Mouse (Mus musculus) E14TG2a.4 (cell line): Measurements from ENCODE around the gene Gm28048.

Experiments used
- CTCF ChIP-seq: conservative IDR thresholded peaks from 2 replicates; pipeline ENCODE4 v1.5.1; 2014; ENCODE audit warnings: low read length
- NANOG ChIP-seq: IDR thresholded peaks from 2 replicates; pipeline ENCODE4 v1.6.1; 2014; ENCODE audit warnings: borderline replicate concordance, low read length, mixed read lengths
- POU5F1 ChIP-seq: IDR thresholded peaks from 2 replicates; pipeline ENCODE4 v1.6.1; 2014; ENCODE audit warnings: low read length, borderline replicate concordance

DNA sequence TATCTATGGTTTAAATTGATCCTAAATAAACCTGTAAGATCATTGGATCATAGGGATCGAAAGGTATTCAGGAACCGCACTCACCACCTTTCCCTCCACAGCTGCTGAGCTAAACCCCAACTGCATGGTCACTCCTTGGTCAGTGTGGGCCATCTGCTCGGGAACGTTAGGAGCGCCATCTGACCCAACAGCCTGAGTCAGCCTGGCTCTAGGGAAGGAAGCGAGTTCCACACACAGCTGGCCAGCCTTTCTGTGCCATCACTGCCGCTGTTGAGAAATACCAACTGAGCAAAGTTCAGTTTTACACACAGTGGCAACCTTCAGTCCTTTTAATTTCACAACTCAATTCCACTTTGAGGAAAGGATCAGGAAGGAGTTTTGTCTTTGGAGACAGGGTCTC is 90.0 kb downstream of the Gm28048 start:
- TF ChIP-seq CTCF, result no peak
- no peak for TF ChIP-seq NANOG
- TF ChIP-seq POU5F1, result no peak
